Mouse (Mus musculus) lung, embryonic 14.5 days (tissue): ENCODE measurements at regions not wholly inside any gene's neighbourhood (a gene's known extent, or its start where the extent isn't known, plus 50 kb on each side); places are given as distances from the start of the nearest gene placed in this dataset.
"Not testable (repeated sequence)": the region's sequence is repeated elsewhere in the genome, so short reads cannot be mapped to it uniquely, and the experiment has no call there.

ENCODE experiments used
- ATAC-seq: fragments of 200-750 bp; cut with Nextera tagmentation; 2 replicates; pipeline ENCODE4 v1.8.0; 2017; ENCODE audit warnings: mild to moderate bottlenecking, moderate TSS enrichment, moderate library complexity; ENCODE audit not compliant: insufficient read depth
- DNase-seq: peaks from one replicate; pipeline ENCODE4 v3.0.0-alpha.2; 2015
- H3K27ac ChIP-seq: fragments of 300-500 bp; sonication (generic); 2 replicates; pipeline ENCODE4 v1.5.1; 2014; ENCODE audit warnings: low read depth, mild to moderate bottlenecking, moderate library complexity
- H3K27me3 ChIP-seq: fragments of 300-500 bp; sonication (generic); 2 replicates; pipeline ENCODE4 v1.6.1; 2014; ENCODE audit warnings: low read length, control low read depth; ENCODE audit not compliant: insufficient read depth
- H3K36me3 ChIP-seq: fragments of 300-500 bp; sonication (generic); 2 replicates; pipeline ENCODE4 v1.6.1; 2014; ENCODE audit warnings: control low read depth; ENCODE audit not compliant: insufficient read depth
- H3K4me1 ChIP-seq: fragments of 300-500 bp; sonication (generic); 2 replicates; pipeline ENCODE4 v1.6.1; 2014; ENCODE audit warnings: antibody characterized with exemption, control low read depth; ENCODE audit not compliant: insufficient read depth
- H3K4me2 ChIP-seq: fragments of 300-500 bp; sonication (generic); 2 replicates; pipeline ENCODE4 v1.6.1; 2014; ENCODE audit warnings: mild to moderate bottlenecking
- H3K4me3 ChIP-seq: fragments of 300-500 bp; sonication (generic); 2 replicates; pipeline ENCODE4 v1.5.1; 2014; ENCODE audit warnings: low read depth, low read length
- H3K9ac ChIP-seq: fragments of 300-500 bp; sonication (generic); 2 replicates; pipeline ENCODE4 v1.6.1; 2014
- H3K9me3 ChIP-seq: fragments of 300-500 bp; sonication (generic); 2 replicates; pipeline ENCODE4 v1.6.1; 2016; ENCODE audit warnings: low read depth, low read length, control low read depth
- CTCF ChIP-seq: IDR thresholded peaks from 2 replicates; pipeline ENCODE4 v1.5.1; 2016; ENCODE audit warnings: antibody characterized with exemption, low read depth
- WGBS: fragments of 180-500 bp; shearing (Covaris S2); extraction: QIAGEN DNeasy Blood & Tissue Kit; methylation state at CpG from one replicate; pipeline ENCODE4 v1.1.7; 2014; 5-methylcytosine and 5-hydroxymethylcytosine counted together

- H3K27ac ChIP-seq, result no peak overlapping the region
- H3K4me3 ChIP-seq, result no peak overlapping the region
- H3K9ac ChIP-seq, result no peak overlapping the region
- no peak overlapping the region for H3K4me2 ChIP-seq
- H3K36me3 ChIP-seq, result no peaks in the 10 kb centered on the region
- no peak for ATAC-seq
- TF ChIP-seq CTCF, result no peak
- H3K9me3 ChIP-seq, result no peaks in the 10 kb centered on the region
- no peaks in the 10 kb centered on the region for H3K27me3 ChIP-seq
- no peak for DNase-seq
- 46% methylated on average over 6 of the region's 6 CpGs for WGBS
- peaks cover 15% of the 10 kb centered on the region for H3K4me1 ChIP-seq
These were observed 137.5 kb downstream of the Katnal1 start for GRCm38 (mm10) chr5:148791651-148792050.

- H3K4me3 ChIP-seq, H3K27me3 ChIP-seq, H3K27ac ChIP-seq, H3K36me3 ChIP-seq, H3K4me2 ChIP-seq, H3K4me1 ChIP-seq, DNase-seq, H3K9ac ChIP-seq, H3K9me3 ChIP-seq, ATAC-seq: not testable (repeated sequence)
- 73% methylated on average over 6 of the region's 6 CpGs for WGBS
These were observed 138.8 kb downstream of the Katnal1 start for GRCm38 (mm10) chr5:148790343-148790742.

GRCm38 (mm10) chr5:148789823-148790222, 139.3 kb downstream of the Katnal1 start:
- 73% methylated on average over 5 of the region's 5 CpGs for WGBS
- Histone ChIP-seq H3K4me3 (no peak overlapping the region), H3K4me2 (no peak overlapping the region), H3K9ac (no peak overlapping the region), H3K4me1 (peaks cover 6% of the 10 kb centered on the region; the same call in 1 of the 2 replicates), H3K27me3 (no peaks in the 10 kb centered on the region), H3K9me3 (no peaks in the 10 kb centered on the region), H3K36me3 (no peaks in the 10 kb centered on the region), H3K27ac (no peak overlapping the region)
- DNase-seq (no peak), ATAC-seq (no peak)
- peak; percentile 32 for TF ChIP-seq CTCF

- Histone ChIP-seq H3K27ac (no peak overlapping the region), H3K9ac (no peak overlapping the region), H3K27me3 (no peaks in the 10 kb centered on the region), H3K9me3 (no peaks in the 10 kb centered on the region), H3K4me3 (no peak overlapping the region), H3K4me1 (peaks cover 6% of the 10 kb centered on the region; the same call in 1 of the 2 replicates), H3K4me2 (no peak overlapping the region), H3K36me3 (no peaks in the 10 kb centered on the region)
- DNase-seq (no peak), ATAC-seq (no peak)
- TF ChIP-seq CTCF, result no peak
- WGBS, result 37% methylated on average over 6 of the region's 6 CpGs
These were observed 140.0 kb downstream of the Katnal1 start for GRCm38 (mm10) chr5:148789147-148789566.

- no peaks in the 10 kb centered on the region for H3K9me3 ChIP-seq
- peaks cover 6% of the 10 kb centered on the region; the same call in 1 of the 2 replicates for H3K4me1 ChIP-seq
- no peak overlapping the region for H3K27ac ChIP-seq
- no peak overlapping the region for H3K4me3 ChIP-seq
- 86% methylated on average over 8 of the region's 8 CpGs for WGBS
- ATAC-seq (no peak), DNase-seq (no peak)
- H3K4me2 ChIP-seq, result no peak overlapping the region
- TF ChIP-seq CTCF, result no peak
- H3K36me3 ChIP-seq, result no peaks in the 10 kb centered on the region
- no peak overlapping the region for H3K9ac ChIP-seq
- no peaks in the 10 kb centered on the region for H3K27me3 ChIP-seq
These were observed 140.4 kb downstream of the Katnal1 start for GRCm38 (mm10) chr5:148788690-148789089.

- TF ChIP-seq CTCF, result no peak
- Histone ChIP-seq H3K9ac (no peak overlapping the region), H3K4me1 (peaks cover 3% of the 10 kb centered on the region; the same call in 1 of the 2 replicates), H3K36me3 (no peaks in the 10 kb centered on the region), H3K9me3 (no peaks in the 10 kb centered on the region), H3K27me3 (no peaks in the 10 kb centered on the region), H3K27ac (peak overlapping the region; percentile 40; the same call in 1 of the 2 replicates), H3K4me2 (peak overlapping the region; percentile 27), H3K4me3 (no peak overlapping the region)
- WGBS, result 11% methylated on average over 8 of the region's 8 CpGs
- DNase-seq, result peak; percentile 89
- ATAC-seq, result peak; percentile 93
These were observed 141.8 kb downstream of the Katnal1 start for GRCm38 (mm10) chr5:148787270-148787669.

- not testable (repeated sequence) for H3K27me3 ChIP-seq, H3K36me3 ChIP-seq, H3K4me1 ChIP-seq, H3K4me2 ChIP-seq, H3K9ac ChIP-seq, H3K4me3 ChIP-seq, H3K9me3 ChIP-seq, H3K27ac ChIP-seq
- ATAC-seq (peak; percentile 68; the same call in 1 of the 2 replicates), DNase-seq (peak; percentile 45)
- 42% methylated on average over 6 of the region's 6 CpGs for WGBS
These were observed 148.0 kb downstream of the Katnal1 start for GRCm38 (mm10) chr5:148781076-148781475.
